Mouse (Mus musculus): Measurements from ENCODE around the gene Gm13199.

Gene Gm13199

GRCm38 (mm10) chr2:5822449-5822848, 40.3 kb downstream of the Gm13199 start:
- DNase-seq (ENCODE audit: low spot score in 2 of 2), result no peak

GRCm38 (mm10) chr2:5821264-5821663, 41.5 kb downstream of the Gm13199 start:
- DNase-seq (ENCODE audit: low spot score in 2 of 2), result no peak
